Mouse (Mus musculus) hindbrain, embryonic 11.5 days (tissue): Measurements from ENCODE around the gene Scarb2. TPM values are rescaled to one million over a fixed set of nuclear protein-coding genes. Genes with fewer than 3 reads are reported as not detected.

Source experiments
- ATAC-seq: fragments of 200-750 bp; cut with Nextera tagmentation; 2 replicates; pipeline ENCODE4 v1.8.0; 2017; ENCODE audit warnings: mild to moderate bottlenecking, moderate TSS enrichment, moderate library complexity; ENCODE audit not compliant: low FRiP score
- DNase-seq: peaks from one replicate; pipeline ENCODE4 v3.0.0-alpha.2; 2015; ENCODE audit warnings: low spot score
- H3K27ac ChIP-seq: fragments of 300-500 bp; sonication (generic); 2 replicates; pipeline ENCODE4 v1.5.1; 2014; ENCODE audit warnings: mild to moderate bottlenecking, low read depth, low read length
- H3K27me3 ChIP-seq: fragments of 300-500 bp; sonication (generic); 2 replicates; pipeline ENCODE4 v1.6.1; 2014; ENCODE audit warnings: mild to moderate bottlenecking, low read length, moderate library complexity, mixed read lengths; ENCODE audit not compliant: control insufficient read depth, insufficient read depth
- H3K36me3 ChIP-seq: fragments of 300-500 bp; sonication (generic); 2 replicates; pipeline ENCODE4 v1.6.1; 2014; ENCODE audit warnings: mild to moderate bottlenecking, low read length, moderate library complexity, mixed read lengths; ENCODE audit not compliant: control insufficient read depth, insufficient read depth
- H3K4me1 ChIP-seq: fragments of 300-500 bp; sonication (generic); replicated peaks from 2 replicates; pipeline ENCODE4 v1.6.1; 2014; ENCODE audit warnings: low read length, mixed read lengths; ENCODE audit not compliant: control insufficient read depth, insufficient read depth
- H3K4me2 ChIP-seq: fragments of 300-500 bp; sonication (generic); replicated peaks from 2 replicates; pipeline ENCODE4 v1.6.1; 2014; ENCODE audit warnings: mild to moderate bottlenecking, low read depth, low read length
- H3K4me3 ChIP-seq: fragments of 300-500 bp; sonication (generic); 2 replicates; pipeline ENCODE4 v1.5.1; 2014; ENCODE audit warnings: low read depth, low read length
- H3K9ac ChIP-seq: fragments of 300-500 bp; sonication (generic); 2 replicates; pipeline ENCODE4 v1.6.1; 2014; ENCODE audit warnings: low read depth, low read length
- H3K9me3 ChIP-seq: fragments of 300-500 bp; sonication (generic); 2 replicates; pipeline ENCODE4 v1.6.1; 2016; ENCODE audit warnings: low read length; ENCODE audit not compliant: control insufficient read depth
- WGBS: fragments of 180-500 bp; shearing (Covaris S2); extraction: QIAGEN DNeasy Blood & Tissue Kit; methylation state at CpG from one replicate; pipeline ENCODE4 v1.1.7; 2014; 5-methylcytosine and 5-hydroxymethylcytosine counted together
- polyA plus RNA-seq: library from polyadenylated mRNA; unstranded; fragments of >200 nt; fragmentation: Nextera tagmentation; extraction: Ambion mirVana; gene quantifications from 2 replicates; pipeline ENCODE4 v1.2.1, GENCODE M21; 2014

Scarb2 gene
- polyA plus RNA-seq, 1 experiment from 2014 or later = 11.7 TPM

DNA sequence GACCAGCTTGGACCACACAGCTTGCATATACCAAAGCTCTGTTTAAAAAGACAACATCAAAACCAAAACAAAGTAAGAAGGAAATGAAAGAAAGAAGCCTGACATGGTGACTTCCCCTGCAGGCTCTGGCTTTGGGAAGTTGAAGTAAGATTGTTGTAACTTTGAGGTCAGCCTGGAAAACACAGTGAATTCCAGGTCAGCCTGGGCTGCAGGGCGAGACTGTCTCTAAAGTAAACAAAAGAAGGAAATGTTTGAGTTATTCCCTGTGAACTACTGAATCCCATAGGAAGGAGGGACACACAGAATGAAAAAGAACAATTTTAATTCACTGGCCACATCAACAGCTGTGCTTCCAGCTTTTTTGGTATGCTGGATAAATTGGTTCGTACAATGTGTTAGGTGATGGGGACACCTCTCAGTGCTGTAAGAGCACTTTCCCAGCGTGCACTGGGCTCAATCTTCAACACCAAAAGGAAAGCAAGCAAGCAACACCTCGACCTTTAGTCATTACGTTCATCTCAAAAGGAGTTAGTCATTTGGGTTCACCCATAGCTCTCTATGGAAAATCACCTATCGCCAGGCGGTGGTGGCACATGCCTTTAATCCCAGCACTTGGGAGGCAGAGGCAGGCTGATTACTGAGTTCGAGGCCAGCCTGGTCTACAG, 39.4 kb downstream of the Scarb2 start:
- no peak for ATAC-seq
- H3K27me3 ChIP-seq = no peaks in the 10 kb centered on the region
- H3K4me2 ChIP-seq = no peak overlapping the region
- no peaks in the 10 kb centered on the region for H3K9me3 ChIP-seq
- no peak overlapping the region for H3K4me3 ChIP-seq
- WGBS = 86% methylated on average over 8 of the region's 8 CpGs
- H3K4me1 ChIP-seq = no peaks in the 10 kb centered on the region
- no peaks in the 10 kb centered on the region for H3K36me3 ChIP-seq
- no peak overlapping the region for H3K9ac ChIP-seq
- DNase-seq = no peak
- H3K27ac ChIP-seq = no peak overlapping the region

DNA sequence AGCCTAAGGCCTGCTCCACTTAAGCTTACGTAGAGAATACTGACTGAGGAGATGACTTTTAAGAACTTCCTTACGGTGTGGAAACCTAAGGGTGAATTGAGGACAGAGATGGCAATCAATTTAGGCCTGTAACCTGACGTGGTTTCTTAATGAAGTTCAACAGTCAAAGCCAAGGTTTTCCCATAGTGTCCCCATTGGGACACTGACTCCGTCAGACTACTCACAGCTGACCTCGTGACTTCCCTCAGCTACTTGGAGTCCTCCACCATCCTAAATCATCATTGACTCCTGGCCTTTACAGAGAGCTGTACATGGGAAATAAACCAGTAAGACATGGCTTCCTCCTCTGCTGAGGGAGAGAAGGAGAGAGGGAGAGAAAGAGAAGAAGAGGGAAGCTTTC, 41.1 kb downstream of the Scarb2 start:
- Histone ChIP-seq H3K4me1 (no peaks in the 10 kb centered on the region), H3K27me3 (no peaks in the 10 kb centered on the region), H3K4me3 (no peak overlapping the region), H3K36me3 (no peaks in the 10 kb centered on the region), H3K4me2 (no peak overlapping the region), H3K9ac (no peak overlapping the region), H3K9me3 (no peaks in the 10 kb centered on the region), H3K27ac (no peak overlapping the region)
- WGBS = 89% methylated on average over 5 of the region's 5 CpGs
- DNase-seq (no peak), ATAC-seq (no peak)

DNA sequence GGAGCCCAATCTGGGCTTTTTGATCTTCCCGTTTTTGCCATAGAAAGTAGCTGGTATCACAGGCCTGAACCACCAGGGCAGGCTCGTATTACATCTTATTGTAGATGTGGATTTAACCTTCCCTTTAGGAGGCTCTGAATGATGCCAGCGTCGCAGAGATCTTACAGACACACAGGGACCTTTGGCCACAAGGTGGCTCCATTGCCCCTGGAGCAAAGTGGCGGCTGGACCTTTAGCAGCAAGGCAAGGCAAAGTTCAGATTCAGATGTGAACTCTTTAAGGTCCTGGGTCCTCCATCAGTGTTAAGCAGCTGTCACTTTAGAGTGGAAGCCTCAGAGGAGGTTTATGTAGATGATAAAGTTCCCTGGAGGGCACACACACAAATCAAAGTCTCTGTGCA, 45.3 kb downstream of the Scarb2 start:
- Histone ChIP-seq H3K4me2 (no peak overlapping the region), H3K27ac (no peak overlapping the region), H3K4me1 (no peaks in the 10 kb centered on the region), H3K4me3 (no peak overlapping the region), H3K9ac (no peak overlapping the region), H3K9me3 (no peaks in the 10 kb centered on the region), H3K36me3 (0 out of 2 replicates have a peak, but pooled peaks cover 3% of the 10 kb centered on the region), H3K27me3 (no peaks in the 10 kb centered on the region)
- DNase-seq = peak; percentile 67
- ATAC-seq = no peak
- 24% methylated on average over 5 of the region's 5 CpGs for WGBS

DNA sequence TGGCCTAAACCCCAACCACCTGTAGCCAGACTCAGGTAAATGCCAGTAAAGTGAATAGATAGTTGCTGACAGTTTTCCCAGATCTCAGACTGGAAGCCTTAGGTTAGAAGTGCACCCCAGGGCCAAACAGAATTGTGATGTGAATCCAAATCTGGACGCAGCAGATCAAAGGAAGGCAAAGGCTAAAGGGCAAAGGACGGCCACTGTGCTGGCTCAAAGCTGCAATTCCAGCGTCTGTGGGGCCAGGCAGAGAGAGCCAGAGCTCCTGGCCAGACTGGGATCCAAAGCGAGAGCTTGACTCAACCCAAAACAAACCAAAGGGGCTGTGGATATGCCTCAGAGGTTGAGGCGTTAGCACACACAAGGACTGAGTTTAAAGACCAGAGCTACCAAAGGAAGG, 47.9 kb downstream of the Scarb2 start:
- no peaks in the 10 kb centered on the region for H3K27me3 ChIP-seq
- no peaks in the 10 kb centered on the region for H3K9me3 ChIP-seq

DNA sequence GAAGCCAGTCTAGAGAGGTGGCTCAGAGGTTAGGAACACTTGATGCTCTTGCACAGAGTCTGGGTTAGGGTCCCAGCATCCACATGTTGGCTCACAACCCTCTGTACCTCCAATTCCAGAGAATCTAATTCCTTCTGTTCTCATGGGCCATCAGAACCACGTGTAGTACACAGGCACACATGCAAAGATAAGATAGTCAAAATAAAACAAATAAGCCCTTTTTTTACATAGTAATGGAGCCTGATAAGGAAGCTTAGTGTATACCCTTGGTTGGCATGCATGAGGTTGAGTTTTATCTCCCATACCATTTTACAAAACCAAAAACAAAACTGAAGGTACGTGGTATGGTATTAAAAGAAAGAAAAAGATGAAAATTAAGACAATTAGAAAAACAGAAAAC, 49.2 kb downstream of the Scarb2 start:
- Histone ChIP-seq H3K4me2 (no peak overlapping the region), H3K9ac (no peak overlapping the region), H3K27ac (no peak overlapping the region), H3K9me3 (no peaks in the 10 kb centered on the region), H3K36me3 (0 out of 2 replicates have a peak, but pooled peaks cover 6% of the 10 kb centered on the region), H3K4me3 (no peak overlapping the region), H3K4me1 (no peaks in the 10 kb centered on the region), H3K27me3 (no peaks in the 10 kb centered on the region)
- 86% methylated on average over 2 of the region's 2 CpGs for WGBS
- no peak for ATAC-seq
- no peak for DNase-seq

More for the DNA sequence above, 47.9 kb downstream of the Scarb2 start:
- no peak for DNase-seq
- Histone ChIP-seq H3K4me1 (no peaks in the 10 kb centered on the region), H3K27ac (no peak overlapping the region), H3K4me3 (no peak overlapping the region), H3K36me3 (0 out of 2 replicates have a peak, but pooled peaks cover 6% of the 10 kb centered on the region), H3K4me2 (no peak overlapping the region), H3K9ac (no peak overlapping the region)
- 50% methylated on average over 5 of the region's 5 CpGs for WGBS
- ATAC-seq = no peak

DNA sequence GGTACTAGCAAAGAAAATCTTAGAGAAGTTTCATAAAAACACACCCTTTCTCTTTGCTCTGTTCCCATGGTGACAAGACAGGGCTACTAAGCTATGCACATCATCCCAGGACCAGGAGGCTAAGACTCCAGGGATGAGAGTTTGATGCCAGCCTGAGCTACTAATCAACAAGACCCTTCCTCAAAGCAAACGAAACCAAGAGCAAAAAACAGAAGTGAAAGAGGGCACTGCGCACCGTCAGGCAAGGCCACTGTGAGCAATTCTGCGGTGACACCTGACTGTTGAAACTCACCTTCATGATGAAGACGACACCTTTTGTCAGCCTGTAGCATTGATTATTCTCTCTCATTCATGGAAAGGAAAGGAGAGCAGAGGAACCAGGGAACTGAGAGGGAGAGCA, 53.8 kb downstream of the Scarb2 start:
- H3K9me3 ChIP-seq = no peaks in the 10 kb centered on the region
- no peak overlapping the region for H3K4me3 ChIP-seq
- no peak overlapping the region for H3K27ac ChIP-seq
- H3K9ac ChIP-seq = no peak overlapping the region
- H3K36me3 ChIP-seq = 0 out of 2 replicates have a peak, but pooled peaks cover 3% of the 10 kb centered on the region
- ATAC-seq = no peak
- no peaks in the 10 kb centered on the region for H3K4me1 ChIP-seq
- H3K4me2 ChIP-seq = no peak overlapping the region
- no peaks in the 10 kb centered on the region for H3K27me3 ChIP-seq
- 91% methylated on average over 5 of the region's 5 CpGs for WGBS
- no peak for DNase-seq

DNA sequence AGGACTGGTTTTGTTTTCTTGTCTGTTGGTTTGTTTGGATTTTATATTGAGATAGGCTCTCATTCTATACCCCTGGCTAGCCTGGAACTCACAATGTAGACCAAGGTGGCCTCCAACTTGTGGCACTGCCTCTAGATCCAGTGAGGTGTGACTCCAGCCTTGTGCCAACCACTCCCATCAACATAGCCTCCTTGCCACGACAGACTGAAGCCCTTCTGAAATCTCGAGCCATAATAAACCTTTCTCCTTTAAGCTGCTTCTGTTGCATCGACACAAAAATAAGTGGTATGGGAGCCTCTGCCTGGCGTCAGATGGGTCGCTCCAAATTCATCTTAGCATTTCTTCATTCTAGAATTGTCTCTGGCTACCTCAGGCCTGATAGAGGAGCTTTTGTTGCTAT, 59.9 kb downstream of the Scarb2 start:
- Histone ChIP-seq H3K27me3 (no peaks in the 10 kb centered on the region), H3K4me3 (no peak overlapping the region), H3K4me1 (no peaks in the 10 kb centered on the region), H3K4me2 (no peak overlapping the region), H3K27ac (no peak overlapping the region), H3K9me3 (no peaks in the 10 kb centered on the region), H3K9ac (no peak overlapping the region), H3K36me3 (no peaks in the 10 kb centered on the region; the same call in 1 of the 2 replicates)
- 87% methylated on average over 5 of the region's 5 CpGs for WGBS
- DNase-seq (no peak), ATAC-seq (no peak)

DNA sequence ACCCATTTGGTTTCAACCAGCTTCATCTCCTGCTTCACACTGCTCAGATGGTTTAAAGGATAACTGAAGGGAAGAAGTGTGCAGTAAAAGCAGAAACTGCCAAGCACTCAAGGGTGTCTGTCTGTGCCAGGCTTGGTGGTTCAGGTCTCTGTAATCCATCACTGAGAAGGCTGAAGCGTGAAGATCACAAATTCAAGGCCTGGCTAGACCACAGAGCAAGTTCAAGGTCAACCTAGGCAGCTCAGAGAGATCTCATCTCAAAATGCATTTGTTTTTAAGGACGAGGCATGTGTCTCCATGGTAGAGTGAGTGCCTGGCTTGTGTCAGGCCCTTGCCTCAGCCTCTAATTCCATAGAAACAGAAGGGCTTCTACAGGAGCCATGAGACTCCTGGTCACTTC, 61.6 kb downstream of the Scarb2 start:
- H3K36me3 ChIP-seq = no peaks in the 10 kb centered on the region; the same call in 1 of the 2 replicates
- H3K27ac ChIP-seq = no peak overlapping the region
- H3K4me3 ChIP-seq = no peak overlapping the region
- no peak overlapping the region for H3K9ac ChIP-seq
- ATAC-seq = no peak
- no peak for DNase-seq
- H3K4me2 ChIP-seq = no peak overlapping the region
- WGBS = 88% methylated on average over 2 of the region's 2 CpGs
- H3K4me1 ChIP-seq = no peaks in the 10 kb centered on the region
- no peaks in the 10 kb centered on the region for H3K27me3 ChIP-seq
- H3K9me3 ChIP-seq = no peaks in the 10 kb centered on the region

DNA sequence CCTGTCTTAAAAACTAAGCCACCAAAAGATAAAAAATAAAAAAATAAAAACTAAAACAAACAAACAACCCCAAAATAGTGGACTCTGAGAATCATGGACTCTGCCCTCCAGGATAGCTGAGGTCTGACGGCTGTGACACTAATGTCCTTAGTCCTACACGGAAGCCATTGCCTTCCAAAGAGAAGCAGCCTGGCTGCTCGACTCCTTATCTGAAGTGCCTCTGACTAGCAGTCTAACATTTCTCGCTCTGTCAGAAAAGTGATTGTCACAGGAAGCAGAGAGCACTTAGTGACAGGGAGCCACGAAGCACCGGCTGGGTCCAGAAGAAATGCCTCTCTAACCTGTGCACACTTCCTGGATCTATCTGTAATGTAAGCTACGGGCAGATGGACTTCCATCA, 63.7 kb downstream of the Scarb2 start:
- Histone ChIP-seq H3K9me3 (no peaks in the 10 kb centered on the region), H3K9ac (no peak overlapping the region), H3K36me3 (no peaks in the 10 kb centered on the region; the same call in 1 of the 2 replicates), H3K4me2 (no peak overlapping the region), H3K4me1 (no peaks in the 10 kb centered on the region), H3K4me3 (no peak overlapping the region), H3K27me3 (no peaks in the 10 kb centered on the region), H3K27ac (no peak overlapping the region)
- 89% methylated on average over 7 of the region's 7 CpGs for WGBS
- no peak for ATAC-seq
- DNase-seq = no peak
